Mouse (Mus musculus): ENCODE measurements around the gene Ndufaf4. TPM values are rescaled to one million over a fixed set of nuclear protein-coding genes. Genes with fewer than 3 reads are reported as not detected.

The Ndufaf4 gene
- polyA plus RNA-seq, 1 experiment from 2014 or later: 65.1 TPM

- no peaks in the 10 kb centered on the region for H3K27me3 ChIP-seq (replicated peaks)
- H3K4me1 ChIP-seq: no peaks in the 10 kb centered on the region
- H3K9ac ChIP-seq: no peak overlapping the region
- H3K27ac ChIP-seq (replicated peaks): no peak overlapping the region
- no peaks in the 10 kb centered on the region for H3K9me3 ChIP-seq
- ATAC-seq (ENCODE audit: extremely low read depth, insufficient number of reproducible peaks, low FRiP score, low TSS enrichment): no peak
- no peak overlapping the region for H3K4me3 ChIP-seq
- WGBS: 55% methylated on average over 3 of the region's 3 CpGs
- H3K4me2 ChIP-seq: no peak overlapping the region
- H3K36me3 ChIP-seq: peaks cover 11% of the 10 kb centered on the region
Measured at GRCm38 (mm10) chr4:24907745-24908144, 9.9 kb downstream of the Ndufaf4 start.

- Histone ChIP-seq H3K9ac (no peak overlapping the region), H3K27ac (replicated peaks) (no peak overlapping the region), H3K36me3 (no peaks in the 10 kb centered on the region), H3K4me2 (no peak overlapping the region), H3K4me1 (no peaks in the 10 kb centered on the region), H3K9me3 (no peaks in the 10 kb centered on the region), H3K27me3 (replicated peaks) (no peaks in the 10 kb centered on the region), H3K4me3 (no peak overlapping the region)
- WGBS: 81% methylated on average over 2 of the region's 2 CpGs
- no peak for ATAC-seq (ENCODE audit: extremely low read depth, insufficient number of reproducible peaks, low FRiP score, low TSS enrichment)
Measured at GRCm38 (mm10) chr4:24915631-24916030, 17.7 kb downstream of the Ndufaf4 start.

GRCm38 (mm10) chr4:24920006-24920577, 22.2 kb downstream of the Ndufaf4 start:
- no peak overlapping the region for H3K4me2 ChIP-seq
- H3K9ac ChIP-seq: no peak overlapping the region
- no peaks in the 10 kb centered on the region for H3K4me1 ChIP-seq
- H3K27ac ChIP-seq (replicated peaks): no peak overlapping the region
- H3K4me3 ChIP-seq: no peak overlapping the region
- WGBS: 66% methylated on average over 5 of the region's 5 CpGs
- no peaks in the 10 kb centered on the region for H3K36me3 ChIP-seq
- H3K9me3 ChIP-seq: no peaks in the 10 kb centered on the region
- ATAC-seq (ENCODE audit: extremely low read depth, insufficient number of reproducible peaks, low FRiP score, low TSS enrichment): no peak
- H3K27me3 ChIP-seq (replicated peaks): no peaks in the 10 kb centered on the region

- Histone ChIP-seq H3K9me3 (no peaks in the 10 kb centered on the region), H3K9ac (no peak overlapping the region), H3K36me3 (no peaks in the 10 kb centered on the region), H3K4me1 (no peaks in the 10 kb centered on the region), H3K27me3 (replicated peaks) (no peaks in the 10 kb centered on the region), H3K4me2 (no peak overlapping the region), H3K27ac (replicated peaks) (no peak overlapping the region), H3K4me3 (no peak overlapping the region)
- 66% methylated on average over 2 of the region's 2 CpGs for WGBS
- no peak for ATAC-seq (ENCODE audit: extremely low read depth, insufficient number of reproducible peaks, low FRiP score, low TSS enrichment)
Measured at GRCm38 (mm10) chr4:24924726-24925125, 26.8 kb downstream of the Ndufaf4 start.

- Histone ChIP-seq H3K9me3 (no peaks in the 10 kb centered on the region), H3K4me1 (no peaks in the 10 kb centered on the region), H3K27me3 (replicated peaks) (no peaks in the 10 kb centered on the region), H3K4me3 (no peak overlapping the region), H3K4me2 (no peak overlapping the region), H3K27ac (replicated peaks) (no peak overlapping the region), H3K9ac (no peak overlapping the region), H3K36me3 (no peaks in the 10 kb centered on the region)
- no peak for ATAC-seq (ENCODE audit: extremely low read depth, insufficient number of reproducible peaks, low FRiP score, low TSS enrichment)
- WGBS: 81% methylated on average over 5 of the region's 5 CpGs
Measured at GRCm38 (mm10) chr4:24928260-24928780, 30.4 kb downstream of the Ndufaf4 start.

- Histone ChIP-seq H3K27ac (replicated peaks) (no peak overlapping the region), H3K9ac (no peak overlapping the region), H3K4me2 (no peak overlapping the region), H3K36me3 (no peaks in the 10 kb centered on the region), H3K4me1 (no peaks in the 10 kb centered on the region), H3K9me3 (no peaks in the 10 kb centered on the region), H3K4me3 (no peak overlapping the region), H3K27me3 (replicated peaks) (no peaks in the 10 kb centered on the region)
- 78% methylated on average over 5 of the region's 5 CpGs for WGBS
- no peak for ATAC-seq (ENCODE audit: extremely low read depth, insufficient number of reproducible peaks, low FRiP score, low TSS enrichment)
Measured at GRCm38 (mm10) chr4:24928926-24929325, 31.0 kb downstream of the Ndufaf4 start.

GRCm38 (mm10) chr4:24942728-24943424, 45.0 kb downstream of the Ndufaf4 start:
- no peak overlapping the region for H3K9ac ChIP-seq
- no peak overlapping the region for H3K27ac ChIP-seq (replicated peaks)
- no peaks in the 10 kb centered on the region for H3K36me3 ChIP-seq
- no peak for ATAC-seq (ENCODE audit: extremely low read depth, insufficient number of reproducible peaks, low FRiP score, low TSS enrichment)
- WGBS: 49% methylated on average over 6 of the region's 6 CpGs
- no peak overlapping the region for H3K4me3 ChIP-seq
- H3K9me3 ChIP-seq: no peaks in the 10 kb centered on the region
- no peak overlapping the region for H3K4me2 ChIP-seq
- no peaks in the 10 kb centered on the region for H3K27me3 ChIP-seq (replicated peaks)
- no peaks in the 10 kb centered on the region for H3K4me1 ChIP-seq

Other genes with a start within 250 kb of the Ndufaf4 start
- 2.9 and 3.4 TPM in 2 replicates for gene Klhl32, start 47.0 kb upstream of the Ndufaf4 start, polyA plus RNA-seq (2015; fragmentation: Nextera tagmentation; extraction: Ambion mirVana)
- gene Gpr63, start 68.3 kb downstream of the Ndufaf4 start, polyA plus RNA-seq (2015; fragmentation: Nextera tagmentation; extraction: Ambion mirVana): 0.33 and 0.50 TPM in 2 replicates